Mouse (Mus musculus): ENCODE results near the gene Zc3h12a.

DNA sequence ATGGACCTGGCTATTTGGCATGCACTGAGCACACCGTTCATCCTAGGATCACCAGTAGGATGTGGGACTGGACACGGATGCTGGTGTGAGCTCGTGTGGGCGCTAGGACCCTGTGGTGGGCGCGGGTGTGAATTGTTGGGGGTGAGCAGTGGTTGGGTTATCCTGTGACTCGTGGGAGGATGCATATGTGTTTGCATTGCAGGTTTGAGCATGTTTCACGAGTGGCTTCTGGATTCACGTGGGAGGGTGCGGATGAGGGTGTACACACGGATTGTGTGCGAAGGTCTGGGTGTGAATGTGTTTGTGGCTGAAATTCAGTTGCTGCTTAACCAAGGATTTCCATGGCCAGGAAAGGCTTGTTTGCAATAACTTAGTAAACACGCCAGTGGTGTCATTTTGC is 45.1 kb upstream of the Zc3h12a start:
- TF ChIP-seq CTCF (IDR thresholded peaks at IDR 0.05) = no peak
- no peak for TF ChIP-seq EP300 (IDR thresholded peaks at IDR 0.05)
